9 mouse cellular contexts compared by ENCODE assay signal in genomic region chr2:79498990-79499755, GRCm38 (mm10). TPM values are rescaled to one million over a fixed set of nuclear protein-coding genes. Genes with fewer than 3 reads are reported as not detected.
DNase-seq lines count a peak whose midpoint lies in the region; ATAC-seq and TF ChIP-seq lines count a peak whose summit lies in the region.
"Had no signal": no experiment of that assay in that cellular context is flagged by ENCODE, and none has a peak within 500 bp of the region (broad histone marks: within the 10 kb centered on the region; RNA-seq: fewer than 3 reads in every experiment).

No protein-coding gene starts in this region.

- H3K36me3 ChIP-seq in embryonic facial prominence, embryonic 11.5 days (replicated peaks; ENCODE audit: control insufficient read depth, insufficient read depth, low read depth, low read length): no peaks in the 10 kb centered on the region
- H3K36me3 ChIP-seq in heart, postnatal 0 days (replicated peaks; ENCODE audit: control insufficient read depth, insufficient read depth, low read length): no peaks in the 10 kb centered on the region
- H3K36me3 ChIP-seq in liver, postnatal 0 days (replicated peaks; ENCODE audit: insufficient read depth, low read length): no peaks in the 10 kb centered on the region
- no peaks in the 10 kb centered on the region for H3K36me3 ChIP-seq in neural tube, embryonic 14.5 days (ENCODE audit: control insufficient read depth, insufficient read depth, low read length)

- H3K4me2 ChIP-seq in embryonic facial prominence, embryonic 11.5 days (ENCODE audit: low read depth, low read length): no peak overlapping the region
- H3K4me2 ChIP-seq in heart, postnatal 0 days (ENCODE audit: low read depth, low read length): no peak overlapping the region
- no peak overlapping the region for H3K4me2 ChIP-seq in liver, postnatal 0 days (ENCODE audit: low read depth, low read length)
- no peak overlapping the region for H3K4me2 ChIP-seq in neural tube, embryonic 14.5 days (ENCODE audit: low read depth, low read length)

- no peak for TF ChIP-seq EP300 in heart, postnatal 0 days (IDR thresholded peaks at IDR 0.05; ENCODE audit: low read depth)
- TF ChIP-seq EP300 in liver, postnatal 0 days (IDR thresholded peaks at IDR 0.05; ENCODE audit: low read depth): no peak

- TF ChIP-seq CTCF in heart, postnatal 0 days (IDR thresholded peaks at IDR 0.05; ENCODE audit: low read depth): peak; percentile 86
- peak; percentile 85 for TF ChIP-seq CTCF in liver, postnatal 0 days (IDR thresholded peaks at IDR 0.05; ENCODE audit: low read depth)

- H3K9me3 ChIP-seq in embryonic facial prominence, embryonic 11.5 days (replicated peaks; ENCODE audit: control insufficient read depth, low read length): no peaks in the 10 kb centered on the region
- H3K9me3 ChIP-seq in heart, postnatal 0 days (replicated peaks; ENCODE audit: control insufficient read depth, low read length): no peaks in the 10 kb centered on the region
- no peaks in the 10 kb centered on the region for H3K9me3 ChIP-seq in liver, postnatal 0 days (ENCODE audit: low read length)
- H3K9me3 ChIP-seq in neural tube, embryonic 14.5 days (ENCODE audit: control insufficient read depth, low read length): no peaks in the 10 kb centered on the region

- no peak overlapping the region for H3K4me3 ChIP-seq in embryonic facial prominence, embryonic 11.5 days (ENCODE audit: low read depth, low read length)
- no peak overlapping the region for H3K4me3 ChIP-seq in heart, postnatal 0 days (ENCODE audit: low read depth, low read length)
- H3K4me3 ChIP-seq in liver, postnatal 0 days (ENCODE audit: low read depth, low read length): no peak overlapping the region
- H3K4me3 ChIP-seq in neural tube, embryonic 14.5 days (ENCODE audit: low read depth, low read length): no peak overlapping the region

- no peak overlapping the region for H3K27ac ChIP-seq in embryonic facial prominence, embryonic 11.5 days (replicated peaks; ENCODE audit: low read depth, low read length)
- no peak overlapping the region for H3K27ac ChIP-seq in heart, postnatal 0 days (ENCODE audit: low read depth)
- no peak overlapping the region for H3K27ac ChIP-seq in liver, postnatal 0 days (ENCODE audit: low read depth)
- H3K27ac ChIP-seq in neural tube, embryonic 14.5 days (ENCODE audit: low read depth, low read length): no peak overlapping the region

- H3K4me1 ChIP-seq in embryonic facial prominence, embryonic 11.5 days (ENCODE audit: control insufficient read depth, insufficient read depth, low read length): no peaks in the 10 kb centered on the region
- no peaks in the 10 kb centered on the region for H3K4me1 ChIP-seq in heart, postnatal 0 days (ENCODE audit: control insufficient read depth, insufficient read depth)
- H3K4me1 ChIP-seq in liver, postnatal 0 days (ENCODE audit: insufficient read depth): no peaks in the 10 kb centered on the region
- no peaks in the 10 kb centered on the region for H3K4me1 ChIP-seq in neural tube, embryonic 14.5 days (ENCODE audit: control insufficient read depth, insufficient read depth, low read length)

- ATAC-seq in CD4-positive, CD25-positive, alpha-beta regulatory T cell, adult 4 months: peak; percentile 96
- peak; percentile 39; the same call in 1 of the 2 replicates for ATAC-seq in embryonic facial prominence, embryonic 11.5 days (replicated peaks; ENCODE audit: insufficient number of reproducible peaks, low FRiP score, low TSS enrichment, low read depth)
- ATAC-seq in heart, postnatal 0 days (ENCODE audit: insufficient read depth, low read depth): peak; percentile 63; the same call in 1 of the 2 replicates
- ATAC-seq in liver, postnatal 0 days: peak; percentile 53
- peak; percentile 88 for ATAC-seq in neural tube, embryonic 14.5 days (ENCODE audit: low read depth)

- H3K27me3 ChIP-seq in embryonic facial prominence, embryonic 11.5 days (ENCODE audit: control insufficient read depth, insufficient read depth, low read length): no peaks in the 10 kb centered on the region
- H3K27me3 ChIP-seq in heart, postnatal 0 days (ENCODE audit: control insufficient read depth, insufficient read depth, low read length): no peaks in the 10 kb centered on the region
- no peaks in the 10 kb centered on the region for H3K27me3 ChIP-seq in liver, postnatal 0 days (ENCODE audit: insufficient read depth, low read length)
- no peaks in the 10 kb centered on the region for H3K27me3 ChIP-seq in neural tube, embryonic 14.5 days (ENCODE audit: control insufficient read depth, insufficient read depth, low read length)

- H3K9ac ChIP-seq in embryonic facial prominence, embryonic 11.5 days (replicated peaks; ENCODE audit: low read length): no peak overlapping the region
- no peak overlapping the region for H3K9ac ChIP-seq in heart, postnatal 0 days (replicated peaks; ENCODE audit: low read depth, low read length)
- H3K9ac ChIP-seq in liver, postnatal 0 days (replicated peaks): no peak overlapping the region
- no peak overlapping the region for H3K9ac ChIP-seq in neural tube, embryonic 14.5 days (replicated peaks; ENCODE audit: low read depth, low read length)

- peak; percentile 75 for DNase-seq in adrenal gland, postnatal 14 days
- peak; percentile 90 for DNase-seq in embryonic facial prominence, embryonic 11.5 days (ENCODE audit: low spot score)
- peak; percentile 58 for DNase-seq in heart, postnatal 0 days (ENCODE audit: low spot score)
- peak; percentile 76 to 80 for DNase-seq in kidney, postnatal 25 days
- DNase-seq in liver, postnatal 0 days: peak; percentile 74
- peak; percentile 46 for DNase-seq in thymus, postnatal 14 days

- WGBS in embryonic facial prominence, embryonic 11.5 days: 26% methylated on average over 10 of the region's 10 CpGs
- WGBS in heart, postnatal 0 days: 22% methylated on average over 10 of the region's 10 CpGs
- WGBS in liver, postnatal 0 days (ENCODE audit: insufficient replicate concordance): 19% methylated on average over 10 of the region's 10 CpGs
- WGBS in neural tube, embryonic 14.5 days: 27% methylated on average over 10 of the region's 10 CpGs

RNA-seq across cellular contexts. Expression of gene Cerkl, which starts 42.6 kb away (rescaled TPM):
- polyA plus RNA-seq in CD4-positive, CD25-positive, alpha-beta regulatory T cell, adult 4 months (2017; shearing (Covaris generic)): 10 to 100 TPM; 35.8 to 46.1 TPM
- 6.1 TPM in 2 replicates for total RNA-seq in adrenal gland, postnatal 14 days (2021)
- polyA plus RNA-seq in embryonic facial prominence, embryonic 11.5 days (2014; fragmentation: Nextera tagmentation; extraction: Ambion mirVana): 2.5 and 2.8 TPM in 2 replicates
- total RNA-seq in heart, postnatal 0 days (2014; rRNA removed; ENCODE audit: low replicate concordance): 1.5 TPM in 1 of 2 replicates, not detected in the other
- 0.44 and 1.4 TPM in 2 replicates for polyA plus RNA-seq in heart, postnatal 0 days (2015; fragmentation: Nextera tagmentation; extraction: Ambion mirVana)
- 5.9 and 6.6 TPM in 2 replicates for polyA plus RNA-seq in liver, postnatal 0 days (2015; fragmentation: Nextera tagmentation; extraction: Ambion mirVana)
- polyA plus RNA-seq in neural tube, embryonic 14.5 days (2014; fragmentation: Nextera tagmentation; extraction: Ambion mirVana): 1.4 and 1.6 TPM in 2 replicates

RNA-seq across cellular contexts. Expression of gene Neurod1, which starts 42.6 kb away (rescaled TPM):
- polyA plus RNA-seq in CD4-positive, CD25-positive, alpha-beta regulatory T cell, adult 4 months (2017; shearing (Covaris generic)): not detected
- total RNA-seq in adrenal gland, postnatal 14 days (2021): 0.71 TPM in 1 of 2 replicates, not detected in the other
- 23.6 and 28.1 TPM in 2 replicates for polyA plus RNA-seq in embryonic facial prominence, embryonic 11.5 days (2014; fragmentation: Nextera tagmentation; extraction: Ambion mirVana)
- total RNA-seq in heart, postnatal 0 days (2014; rRNA removed; ENCODE audit: low replicate concordance): not detected in 2 replicates
- not detected in 2 replicates for polyA plus RNA-seq in heart, postnatal 0 days (2015; fragmentation: Nextera tagmentation; extraction: Ambion mirVana)
- polyA plus RNA-seq in liver, postnatal 0 days (2015; fragmentation: Nextera tagmentation; extraction: Ambion mirVana): not detected in 2 replicates
- 23.6 and 24.1 TPM in 2 replicates for polyA plus RNA-seq in neural tube, embryonic 14.5 days (2014; fragmentation: Nextera tagmentation; extraction: Ambion mirVana)
- total RNA-seq: gastrocnemius, adult 8-10 months had no signal

Comparison
In these comparisons a context has a peak if more than half of its experiments do, and no peak if none do; other contexts are left out.
1. ATAC-seq: peak in every context shown above with its lines; median percentile 96 in CD4-positive, CD25-positive, alpha-beta regulatory T cell, adult 4 months; 88 in neural tube, embryonic 14.5 days; 63 in heart, postnatal 0 days; 53 in liver, postnatal 0 days; 39 in embryonic facial prominence, embryonic 11.5 days.
2. RNA of gene Neurod1, which starts 42.6 kb away (polyA plus RNA-seq): 23.6 to 24.1 TPM in neural tube, embryonic 14.5 days and 23.6 to 28.1 TPM in embryonic facial prominence, embryonic 11.5 days; not detected in CD4-positive, CD25-positive, alpha-beta regulatory T cell, adult 4 months, not detected in heart, postnatal 0 days and not detected in liver, postnatal 0 days; every median in the first group is over 10 times any median in the second.
3. Peak in every context shown above with its lines, with median percentiles within 50 percentile points of each other: DNase-seq.